Mouse (Mus musculus) C2C12 (cell line): ENCODE measurements around the gene Mme. TPM values are rescaled to one million over a fixed set of nuclear protein-coding genes. Genes with fewer than 3 reads are reported as not detected.

Experiments used
- H3K27me3 ChIP-seq: one replicate; pipeline ENCODE4 v1.6.1; 2011; ENCODE audit not compliant: control insufficient read depth, insufficient read depth, insufficient read length
- H3K36me3 ChIP-seq: one replicate; pipeline ENCODE4 v1.6.1; 2011; ENCODE audit not compliant: control insufficient read depth, insufficient read depth
- H3K4me3 ChIP-seq: one replicate; pipeline ENCODE4 v1.5.1; 2011; ENCODE audit warnings: mild to moderate bottlenecking, control low read depth; ENCODE audit not compliant: poor library complexity, insufficient read depth, severe bottlenecking
- H3K79me2 ChIP-seq: one replicate; pipeline ENCODE4 v1.6.1; 2011; ENCODE audit not compliant: control insufficient read depth, insufficient read depth
- H3K79me3 ChIP-seq: one replicate; pipeline ENCODE4 v1.6.1; 2011; ENCODE audit warnings: low read depth, control low read depth
- H3ac ChIP-seq: one replicate; pipeline ENCODE3; 2011; ENCODE audit warnings: low read depth; ENCODE audit not compliant: control insufficient read depth, insufficient read length
- CEBPB ChIP-seq: IDR thresholded peaks from one replicate; pipeline ENCODE4 v1.6.1; 2011; ENCODE audit warnings: low read depth, mild to moderate bottlenecking, control low read depth, moderate library complexity
- CTCF ChIP-seq: IDR thresholded peaks from one replicate; pipeline ENCODE4 v1.5.1; 2011; ENCODE audit not compliant: control insufficient read depth, insufficient read depth, insufficient read length
- FOSL1 ChIP-seq: IDR thresholded peaks from one replicate; pipeline ENCODE4 v1.8.0; 2011; ENCODE audit warnings: mild to moderate bottlenecking, low read length; ENCODE audit not compliant: poor library complexity, insufficient read depth, severe bottlenecking
- MAX ChIP-seq: IDR thresholded peaks from one replicate; pipeline ENCODE4 v1.6.1; 2011; ENCODE audit warnings: mild to moderate bottlenecking, control low read depth
- MYOD1 ChIP-seq: IDR thresholded peaks from one replicate; pipeline ENCODE4 v1.6.1; 2011; ENCODE audit warnings: low read depth; ENCODE audit not compliant: control insufficient read depth, insufficient read length
- MYOG ChIP-seq: IDR thresholded peaks from one replicate; pipeline ENCODE4 v1.6.1; 2011; ENCODE audit not compliant: control insufficient read depth, insufficient read length; ENCODE audit errors: extremely low read depth
- USF1 ChIP-seq: IDR thresholded peaks from one replicate; pipeline ENCODE4 v1.6.1; 2011; ENCODE audit warnings: low read depth, mild to moderate bottlenecking, control low read depth, moderate library complexity
- polyA plus RNA-seq: library from polyadenylated mRNA; unstranded; fragments of >200 nt; fragmentation: generic; extraction: Trizol; gene quantifications from one replicate; pipeline ENCODE4 v1.2.1, GENCODE M21; 2012; ENCODE audit warnings: missing spikeins

Gene Mme
- polyA plus RNA-seq, 1 experiment, result not detected

- no peak overlapping the region for H3ac ChIP-seq
- H3K4me3 ChIP-seq, result no peak overlapping the region
- H3K27me3 ChIP-seq, result no peaks in the 10 kb centered on the region
- TF ChIP-seq USF1 (no peak), MYOG (no peak), FOSL1 (no peak), CEBPB (no peak), MAX (no peak), MYOD1 (no peak), CTCF (no peak)
- no peaks in the 10 kb centered on the region for H3K79me2 ChIP-seq
- no peaks in the 10 kb centered on the region for H3K36me3 ChIP-seq
- no peaks in the 10 kb centered on the region for H3K79me3 ChIP-seq
Measured at GRCm38 (mm10) chr3:63398171-63398570, 156.8 kb downstream of the Mme start.

- Histone ChIP-seq H3K36me3 (no peaks in the 10 kb centered on the region), H3K27me3 (no peaks in the 10 kb centered on the region), H3ac (no peak overlapping the region), H3K79me2 (no peaks in the 10 kb centered on the region), H3K79me3 (no peaks in the 10 kb centered on the region), H3K4me3 (no peak overlapping the region)
- no peak for TF ChIP-seq MYOD1
- TF ChIP-seq CTCF, result no peak
- TF ChIP-seq FOSL1, result no peak
- TF ChIP-seq CEBPB, result no peak
- no peak for TF ChIP-seq MYOG
- TF ChIP-seq MAX, result no peak
Measured at GRCm38 (mm10) chr3:63406438-63406837, 165.1 kb downstream of the Mme start.

DNA sequence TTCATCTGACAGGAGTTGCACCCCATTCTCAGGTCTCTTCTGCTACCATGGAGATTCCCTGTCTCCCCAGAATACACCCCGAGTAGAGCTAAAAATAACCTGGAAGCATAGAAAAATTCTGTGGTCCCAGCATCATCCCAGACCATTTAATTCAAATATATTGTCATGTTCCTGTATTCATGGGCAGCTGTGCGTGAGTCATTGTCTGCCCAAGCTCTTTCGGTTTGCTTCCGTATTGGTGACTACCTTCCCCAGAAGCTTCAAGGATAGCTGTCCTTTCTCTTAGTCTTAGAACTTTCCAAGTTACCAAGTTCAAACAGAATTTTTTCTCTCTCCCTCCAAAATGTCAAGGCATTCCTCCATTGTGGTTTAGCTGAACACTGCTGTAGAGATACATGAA lies 169.7 kb downstream of the Mme start:
- H3K36me3 ChIP-seq, result no peaks in the 10 kb centered on the region
- TF ChIP-seq MYOG (no peak), USF1 (no peak), FOSL1 (no peak), CTCF (no peak), MYOD1 (no peak), CEBPB (no peak), MAX (no peak)
- H3ac ChIP-seq, result no peak overlapping the region
- no peaks in the 10 kb centered on the region for H3K79me3 ChIP-seq
- no peaks in the 10 kb centered on the region for H3K27me3 ChIP-seq
- no peak overlapping the region for H3K4me3 ChIP-seq
- H3K79me2 ChIP-seq, result no peaks in the 10 kb centered on the region

DNA sequence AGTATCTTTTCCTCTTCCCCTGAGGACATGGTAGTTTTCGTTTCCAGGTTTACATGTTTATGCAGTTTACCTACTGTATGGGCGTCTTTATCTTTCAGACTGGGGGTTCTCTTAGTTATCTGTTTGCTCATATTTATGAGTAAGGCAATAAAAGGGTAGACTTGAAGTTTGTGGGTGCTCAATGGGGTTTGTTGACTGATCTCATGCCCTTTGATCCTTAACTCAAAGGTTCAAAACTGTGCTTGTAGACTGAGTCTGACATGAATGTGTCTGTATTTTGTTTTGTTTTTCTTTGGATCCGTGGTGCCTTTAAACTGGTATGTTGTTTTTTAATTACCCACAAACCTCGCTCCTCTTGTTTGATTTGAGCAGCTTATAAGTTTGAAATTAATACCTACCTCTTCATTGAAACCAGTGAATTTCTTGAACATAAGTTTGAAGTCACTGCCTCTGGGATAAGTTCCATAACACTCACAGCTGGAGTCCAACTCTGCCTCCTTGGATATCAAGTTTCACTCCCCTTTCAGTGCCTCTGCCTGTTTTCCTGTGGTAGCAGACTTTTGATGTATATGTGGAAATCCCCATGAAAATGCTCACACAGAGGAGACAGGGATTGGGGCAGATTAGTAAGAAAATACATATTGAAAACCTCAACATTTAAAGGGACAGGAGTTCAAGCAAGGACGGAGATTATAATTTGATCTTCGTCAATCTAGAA lies 171.0 kb downstream of the Mme start:
- no peak overlapping the region for H3ac ChIP-seq
- no peak for TF ChIP-seq CTCF
- TF ChIP-seq USF1, result no peak
- TF ChIP-seq CEBPB, result no peak
- no peak for TF ChIP-seq MAX
- no peak for TF ChIP-seq MYOD1
- TF ChIP-seq FOSL1, result no peak
- TF ChIP-seq MYOG, result no peak
- no peak overlapping the region for H3K4me3 ChIP-seq
- no peaks in the 10 kb centered on the region for H3K36me3 ChIP-seq
- H3K27me3 ChIP-seq, result no peaks in the 10 kb centered on the region
- H3K79me3 ChIP-seq, result no peaks in the 10 kb centered on the region
- H3K79me2 ChIP-seq, result no peaks in the 10 kb centered on the region

DNA sequence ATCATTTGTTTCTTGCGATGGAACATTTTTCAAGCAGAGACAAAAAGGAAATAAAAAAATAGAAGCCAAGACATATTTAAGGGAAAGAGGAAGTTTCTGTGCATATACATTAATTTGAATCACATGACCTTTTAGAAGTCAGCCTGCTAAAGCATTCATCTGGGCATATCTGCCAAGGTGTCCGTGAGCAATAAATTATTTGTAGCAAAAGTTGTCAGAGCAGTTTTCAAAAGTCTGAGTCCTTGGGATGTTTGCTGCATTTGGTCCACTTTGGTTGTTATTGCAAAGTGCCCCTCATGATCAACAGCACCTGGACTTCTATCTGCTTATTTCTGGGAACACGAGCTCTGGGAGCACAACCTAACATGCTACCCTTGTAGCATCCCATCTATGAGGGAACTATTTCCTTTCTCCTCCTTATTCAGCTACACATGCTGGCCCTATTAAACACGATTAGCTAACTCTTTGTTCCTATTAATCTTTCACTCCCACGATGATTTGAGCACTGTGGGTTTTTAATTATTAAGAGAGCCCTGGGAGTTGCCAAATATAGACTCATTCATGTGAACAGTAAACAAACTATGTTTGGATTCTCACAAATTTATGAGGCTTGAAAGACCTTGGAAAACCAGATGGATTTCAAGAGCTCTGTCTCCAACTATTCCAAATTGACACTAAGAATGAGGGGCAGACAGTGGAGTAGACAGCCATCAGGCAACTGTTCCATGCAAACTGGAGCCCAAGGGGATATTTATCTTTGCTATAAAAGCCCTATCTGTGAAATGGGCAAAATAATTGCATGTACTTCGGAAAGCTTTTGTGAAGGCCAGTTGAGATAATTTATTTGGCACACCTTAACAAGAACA lies 171.9 kb downstream of the Mme start:
- H3K4me3 ChIP-seq, result no peak overlapping the region
- H3K36me3 ChIP-seq, result no peaks in the 10 kb centered on the region
- H3K79me2 ChIP-seq, result no peaks in the 10 kb centered on the region
- H3K27me3 ChIP-seq, result no peaks in the 10 kb centered on the region
- H3K79me3 ChIP-seq, result no peaks in the 10 kb centered on the region
- no peak overlapping the region for H3ac ChIP-seq
- TF ChIP-seq MAX (no peak), CEBPB (no peak), FOSL1 (no peak), MYOD1 (no peak), MYOG (no peak), CTCF (no peak)
